Mouse (Mus musculus) testis, adult 2 months (tissue): ENCODE results near the gene Serpina3n. TPM values are rescaled to one million over a fixed set of nuclear protein-coding genes. Genes with fewer than 3 reads are reported as not detected.

Source experiments
- H3K27ac ChIP-seq: fragments of 200-500 bp; 2 replicates; pipeline ENCODE4 v1.5.1; 2012; ENCODE audit warnings: low read depth, low read length; ENCODE audit not compliant: control insufficient read depth, insufficient read depth
- H3K27me3 ChIP-seq: fragments of 200-500 bp; 2 replicates; pipeline ENCODE4 v1.6.1; 2012; ENCODE audit warnings: mild to moderate bottlenecking, low read length, moderate library complexity; ENCODE audit not compliant: control insufficient read depth, insufficient read depth
- H3K36me3 ChIP-seq: fragments of 200-500 bp; 2 replicates; pipeline ENCODE4 v1.6.1; 2012; ENCODE audit warnings: mild to moderate bottlenecking, low read length; ENCODE audit not compliant: control insufficient read depth, insufficient read depth
- H3K4me1 ChIP-seq: fragments of 200-500 bp; 2 replicates; pipeline ENCODE4 v1.6.1; 2012; ENCODE audit warnings: low read length; ENCODE audit not compliant: control insufficient read depth, insufficient read depth
- H3K4me3 ChIP-seq: fragments of 200-500 bp; 2 replicates; pipeline ENCODE4 v1.5.1; 2012; ENCODE audit warnings: low read depth, mild to moderate bottlenecking, low read length, moderate library complexity, mixed read lengths; ENCODE audit not compliant: control insufficient read depth
- CTCF ChIP-seq: fragments of 200-500 bp; IDR thresholded peaks from 2 replicates; pipeline ENCODE4 v1.5.1; 2012; ENCODE audit warnings: low read depth, mild to moderate bottlenecking, inconsistent platforms, low read length, moderate library complexity; ENCODE audit not compliant: control insufficient read depth, insufficient read depth, insufficient replicate concordance
- POLR2A ChIP-seq: fragments of 200-500 bp; IDR thresholded peaks from 2 replicates; pipeline ENCODE4 v1.6.1; 2012; ENCODE audit warnings: low read depth, mild to moderate bottlenecking, inconsistent platforms, low read length, moderate library complexity; ENCODE audit not compliant: control insufficient read depth
- polyA plus RNA-seq: library from polyadenylated mRNA; depleted of rRNA; stranded (reverse); fragments of >200 nt; gene quantifications from 2 replicates; pipeline ENCODE4 v1.2.3, GENCODE M21; 2012

Serpina3n gene
- polyA plus RNA-seq, 1 experiment: 4.4 TPM

GRCm38 (mm10) chr12:104422615-104423392, 16.3 kb downstream of the Serpina3n start:
- H3K4me1 ChIP-seq: peaks cover 4% of the 10 kb centered on the region
- H3K27me3 ChIP-seq: no peaks in the 10 kb centered on the region
- H3K36me3 ChIP-seq: no peaks in the 10 kb centered on the region
- TF ChIP-seq POLR2A: no peak
- TF ChIP-seq CTCF: no peak
- no peak overlapping the region for H3K27ac ChIP-seq
- H3K4me3 ChIP-seq: no peak overlapping the region

GRCm38 (mm10) chr12:104425591-104425990, 19.1 kb downstream of the Serpina3n start:
- Histone ChIP-seq H3K4me1 (peaks cover 4% of the 10 kb centered on the region), H3K27ac (no peak overlapping the region), H3K27me3 (no peaks in the 10 kb centered on the region), H3K36me3 (no peaks in the 10 kb centered on the region), H3K4me3 (no peak overlapping the region)
- TF ChIP-seq CTCF (no peak), POLR2A (no peak)

DNA sequence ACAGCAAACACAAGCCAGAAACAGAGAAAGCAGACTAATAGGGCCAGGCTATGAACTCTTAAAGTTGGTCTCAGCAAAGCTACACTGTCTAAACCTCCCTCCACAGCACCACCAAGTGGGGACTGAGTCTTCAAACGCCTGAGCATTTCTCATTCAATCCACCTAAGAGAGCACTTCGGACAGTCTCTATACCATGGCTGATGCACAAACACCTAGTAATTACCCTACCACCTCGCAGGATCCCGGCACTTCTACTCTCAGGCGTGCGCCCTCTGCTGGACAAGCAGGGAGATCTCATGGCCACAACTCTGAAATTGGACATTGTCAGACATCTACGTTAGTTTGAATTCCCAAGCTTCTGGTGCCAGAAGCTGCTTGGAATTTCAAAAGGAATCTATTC, 20.4 kb downstream of the Serpina3n start:
- Histone ChIP-seq H3K36me3 (no peaks in the 10 kb centered on the region), H3K27ac (no peak overlapping the region), H3K27me3 (no peaks in the 10 kb centered on the region), H3K4me1 (peaks cover 4% of the 10 kb centered on the region), H3K4me3 (no peak overlapping the region)
- no peak for TF ChIP-seq POLR2A
- peak; percentile 78; the same call in 1 of the 2 replicates for TF ChIP-seq CTCF

DNA sequence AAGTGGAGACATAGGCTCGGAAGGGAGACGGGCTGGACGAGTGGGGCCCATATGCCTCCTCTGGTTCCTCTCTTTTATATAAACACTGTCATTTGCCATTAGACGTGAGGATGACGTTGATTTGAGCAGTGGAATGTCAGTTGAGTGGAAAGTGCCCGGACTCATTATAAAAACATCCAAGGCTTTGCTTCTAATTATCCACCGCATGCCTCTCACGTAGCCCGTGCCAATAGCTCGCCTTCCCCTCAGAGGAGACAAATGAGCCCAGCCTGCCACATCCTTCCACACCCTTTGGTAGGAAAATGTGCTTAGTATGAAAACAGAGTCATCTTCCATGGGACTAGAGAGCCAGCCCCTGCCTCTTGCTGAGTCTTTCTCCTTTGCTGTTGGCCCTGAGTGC, 24.8 kb downstream of the Serpina3n start:
- no peak overlapping the region for H3K4me3 ChIP-seq
- peaks cover 2% of the 10 kb centered on the region; the same call in 1 of the 2 replicates for H3K4me1 ChIP-seq
- no peak overlapping the region for H3K27ac ChIP-seq
- H3K36me3 ChIP-seq: no peaks in the 10 kb centered on the region
- H3K27me3 ChIP-seq: no peaks in the 10 kb centered on the region
- TF ChIP-seq POLR2A (no peak), CTCF (no peak)

DNA sequence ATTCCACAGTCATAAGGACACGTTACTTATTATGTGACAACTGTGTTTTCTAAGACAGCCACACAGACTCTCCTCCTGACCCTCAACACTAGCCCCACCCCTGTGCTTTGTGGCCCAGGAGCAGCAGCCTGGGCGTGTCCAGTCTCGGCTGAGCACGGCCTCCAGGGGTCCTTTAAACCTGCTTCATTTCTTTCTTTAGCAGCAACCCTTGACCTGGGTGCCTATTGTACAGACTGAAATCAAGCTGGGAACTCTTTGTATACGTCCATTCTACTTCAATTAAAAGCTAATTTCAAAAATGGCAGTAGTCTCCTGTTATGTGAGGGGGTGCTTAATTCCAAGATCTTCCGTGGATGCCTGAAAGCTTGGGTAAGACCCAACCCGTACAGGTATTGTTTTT, 26.7 kb downstream of the Serpina3n start:
- Histone ChIP-seq H3K4me3 (no peak overlapping the region), H3K27me3 (no peaks in the 10 kb centered on the region), H3K36me3 (no peaks in the 10 kb centered on the region), H3K4me1 (peaks cover 2% of the 10 kb centered on the region; the same call in 1 of the 2 replicates), H3K27ac (no peak overlapping the region)
- TF ChIP-seq CTCF: no peak
- TF ChIP-seq POLR2A: no peak

- no peak overlapping the region for H3K27ac ChIP-seq
Measured at GRCm38 (mm10) chr12:104433951-104434735, 27.6 kb downstream of the Serpina3n start.

GRCm38 (mm10) chr12:104440087-104440760, 33.7 kb downstream of the Serpina3n start:
- H3K27ac ChIP-seq: no peak overlapping the region
- H3K4me3 ChIP-seq: no peak overlapping the region
- H3K4me1 ChIP-seq: no peaks in the 10 kb centered on the region; the same call in 1 of the 2 replicates
- H3K27me3 ChIP-seq: no peaks in the 10 kb centered on the region
- TF ChIP-seq CTCF (peak; percentile 95), POLR2A (no peak)
- H3K36me3 ChIP-seq: no peaks in the 10 kb centered on the region

More at GRCm38 (mm10) chr12:104433951-104434735, 27.6 kb downstream of the Serpina3n start:
- Histone ChIP-seq H3K27me3 (no peaks in the 10 kb centered on the region), H3K4me3 (no peak overlapping the region), H3K36me3 (no peaks in the 10 kb centered on the region), H3K4me1 (peaks cover 2% of the 10 kb centered on the region; the same call in 1 of the 2 replicates)
- TF ChIP-seq CTCF: no peak
- TF ChIP-seq POLR2A: no peak
